Mouse (Mus musculus): ENCODE data around the gene Utp14b. TPM values are rescaled to one million over a fixed set of nuclear protein-coding genes. Genes with fewer than 3 reads are reported as not detected.

Utp14b gene
- 10 to 100 TPM; 14.1 to 16.4 TPM for total RNA-seq (2021)

DNA sequence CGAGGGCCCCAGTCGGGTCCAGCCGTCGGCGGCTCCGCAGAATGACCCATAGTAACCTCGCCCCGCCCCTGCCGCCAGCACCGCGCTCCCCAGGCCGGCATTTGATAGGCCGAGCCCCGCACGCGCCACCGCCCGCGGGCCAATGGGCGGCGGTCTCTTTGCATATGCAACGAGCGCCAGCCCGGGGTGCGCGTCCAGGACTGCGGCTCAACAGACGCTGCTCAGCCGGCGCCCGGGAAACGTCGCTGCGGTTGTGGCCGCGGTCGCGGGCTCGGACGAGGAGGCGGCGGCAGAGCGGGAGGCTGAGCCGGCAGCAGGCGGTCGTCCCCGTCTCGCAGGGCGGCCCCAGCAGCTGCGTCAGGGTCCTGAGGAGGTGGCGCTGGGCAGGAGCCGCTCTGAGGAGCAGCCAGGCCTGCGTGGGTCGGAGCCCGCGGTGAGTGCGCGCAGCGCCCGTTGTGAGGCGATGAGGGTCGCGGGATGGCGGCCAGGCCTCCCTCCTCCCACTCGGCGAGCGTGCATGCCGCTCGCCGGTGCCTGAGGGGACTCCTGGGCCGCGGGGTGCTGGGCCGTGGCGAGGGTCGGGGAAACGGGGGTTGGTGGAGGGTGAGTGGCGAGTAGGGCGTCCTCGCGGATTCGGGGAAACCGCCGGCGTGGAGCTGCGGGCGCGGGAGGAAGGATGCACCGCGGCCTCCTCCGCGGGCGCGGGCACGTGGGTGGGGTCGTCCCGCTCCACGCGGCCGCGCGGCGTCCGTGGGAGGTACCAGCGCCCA, at the start of gene Utp14b, which contains the start of gene Acsl3:
Gene Utp14b (plus strand): TSS at position 368 of the 770 bp plus-strand sequence.
Gene Acsl3 (plus strand): TSS at position 155 of the 770 bp plus-strand sequence.
- intact Hi-C loops (cut with DNase I) = no loop called here
- DNase-seq = peak; percentile 98

GRCm38 (mm10) chr1:78609134-78609907, 48.5 kb upstream of the Utp14b start:
- no peak for DNase-seq
- intact Hi-C loops (cut with DNase I) = no loop called here

DNA sequence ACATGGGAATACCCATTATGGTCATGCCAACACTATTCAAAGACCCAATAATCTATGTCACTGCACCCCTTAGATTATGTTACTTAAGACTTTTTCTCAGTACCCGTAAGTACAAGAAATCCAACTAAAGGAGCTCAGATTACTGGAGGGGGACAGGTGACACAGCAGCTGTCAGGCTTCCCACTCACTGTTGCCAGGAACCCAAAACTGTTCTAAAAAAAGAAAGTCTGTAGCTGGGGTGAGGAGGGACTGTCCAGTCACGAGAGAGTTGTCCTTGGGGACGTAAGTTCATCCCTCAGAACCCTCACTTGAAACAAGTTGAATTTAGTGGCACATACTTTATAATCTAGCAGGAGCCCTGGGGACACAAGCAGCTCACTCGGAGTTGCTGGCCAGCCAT, 46.8 kb upstream of the Utp14b start:
- no peak for DNase-seq
- intact Hi-C loops (cut with DNase I) = no loop called here

DNA sequence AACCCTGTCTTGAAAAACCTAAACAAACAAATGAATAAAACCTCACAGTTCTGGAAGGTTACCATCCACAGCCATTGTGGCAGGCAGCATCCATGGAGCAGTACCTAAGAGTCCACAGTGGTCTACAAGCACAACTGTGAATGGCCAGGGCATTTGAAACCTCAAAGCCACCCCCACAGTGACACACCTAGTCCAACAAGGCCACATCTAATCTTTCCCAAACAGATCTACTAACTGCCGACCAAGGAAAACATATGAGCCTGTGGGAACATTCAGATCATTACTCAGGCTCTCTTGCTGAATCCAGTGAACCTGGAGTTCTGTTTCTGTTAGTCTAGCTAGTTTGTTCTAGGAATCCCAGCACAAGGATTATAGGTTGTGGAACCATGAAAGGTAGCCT, 44.9 kb upstream of the Utp14b start:
- intact Hi-C loops (cut with DNase I) = no loop called here
- DNase-seq = no peak

DNA sequence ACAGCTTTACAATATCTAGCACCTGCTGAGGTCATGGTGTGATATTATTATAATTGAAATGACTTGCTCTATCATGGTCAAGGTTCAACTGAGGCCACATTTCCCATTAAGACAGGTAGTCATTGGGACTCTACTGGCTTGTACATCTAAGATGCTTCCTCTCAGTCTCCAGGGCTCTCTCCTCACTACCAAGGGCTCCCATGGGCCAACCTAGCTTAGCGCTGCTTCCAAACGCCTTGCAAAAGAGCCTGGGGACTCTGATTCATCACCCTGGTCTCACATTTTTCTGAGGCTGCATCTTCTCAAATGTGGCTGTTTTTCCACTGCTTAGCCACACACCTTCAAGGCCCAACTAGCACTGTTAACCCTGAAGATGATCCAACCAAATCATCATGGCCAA, 33.5 kb upstream of the Utp14b start:
- DNase-seq = no peak
- intact Hi-C loops (cut with DNase I) = no loop called here

- DNase-seq = no peak
- intact Hi-C loops (cut with DNase I) = no loop called here
Measured at GRCm38 (mm10) chr1:78634486-78634885, 23.4 kb upstream of the Utp14b start.

GRCm38 (mm10) chr1:78640871-78641270, 17.0 kb upstream of the Utp14b start:
- intact Hi-C loops (cut with DNase I) = no loop called here
- DNase-seq = no peak

DNA sequence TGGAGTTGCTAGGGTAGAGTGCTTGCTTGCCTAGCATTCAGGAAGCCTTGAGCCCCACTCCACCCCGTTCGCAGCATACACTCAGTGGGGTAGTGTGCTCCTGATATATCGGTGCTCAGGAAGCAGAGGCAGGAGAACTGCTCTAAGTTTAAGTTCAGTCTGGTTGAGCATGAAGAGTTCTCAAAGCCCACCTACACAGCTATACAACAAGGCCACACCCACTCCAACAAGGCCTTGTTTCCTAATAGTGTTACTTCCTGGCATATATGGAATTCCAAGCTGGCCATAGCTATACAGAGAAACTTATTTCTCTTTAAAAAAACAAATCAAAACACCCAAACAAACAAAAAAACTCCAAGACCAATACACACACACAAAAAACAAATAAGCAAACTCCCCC, 16.0 kb upstream of the Utp14b start:
- intact Hi-C loops (cut with DNase I) = no loop called here
- no peak for DNase-seq

DNA sequence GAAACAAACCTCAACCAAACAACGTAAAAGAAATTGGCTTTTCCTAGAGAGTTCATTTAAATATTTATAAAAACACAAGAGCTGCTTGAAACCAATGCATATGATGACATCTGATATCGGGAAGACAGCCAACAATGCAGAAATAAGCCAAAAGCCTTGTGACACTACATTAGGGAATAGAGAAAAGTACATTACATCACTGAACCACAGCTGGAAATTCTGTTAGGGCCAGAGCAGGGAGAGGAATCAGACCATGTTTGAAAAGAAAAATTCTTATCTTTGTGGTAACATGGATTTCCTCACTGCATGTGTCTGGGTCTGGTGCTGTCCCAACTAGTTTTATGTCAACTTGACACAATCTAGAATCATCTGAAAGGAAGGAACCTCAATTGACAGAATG, 15.6 kb upstream of the Utp14b start:
- no peak for DNase-seq
- intact Hi-C loops (cut with DNase I) = no loop called here

DNA sequence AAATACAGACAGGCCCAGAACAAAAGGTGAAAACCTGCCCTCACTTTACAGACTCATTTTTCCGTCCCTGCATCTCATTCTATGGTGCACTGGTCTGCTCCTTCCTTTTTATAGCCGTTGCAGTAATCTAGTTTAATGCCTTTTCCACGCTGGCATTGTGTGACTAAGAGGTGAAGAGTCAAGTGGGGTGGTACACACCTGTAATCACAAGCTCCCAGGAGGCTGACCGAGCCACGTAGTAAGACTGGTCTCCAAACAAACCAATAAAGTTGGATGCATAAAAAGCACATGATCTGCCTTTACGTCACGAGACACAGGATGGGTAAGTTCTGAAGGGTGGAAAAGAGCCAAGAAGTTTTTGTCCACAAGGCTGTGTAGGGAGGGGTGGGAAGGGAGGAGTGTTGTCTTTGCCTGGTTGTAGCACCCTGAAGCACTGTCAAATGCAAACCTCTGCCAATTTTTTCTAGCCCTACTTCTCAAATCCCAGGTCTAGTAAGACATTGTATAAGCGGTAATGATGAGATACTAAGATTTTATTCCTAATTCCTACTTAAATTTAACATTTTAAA, 10.4 kb upstream of the Utp14b start:
- intact Hi-C loops (cut with DNase I) = no loop called here

GRCm38 (mm10) chr1:78649269-78650061, 8.4 kb upstream of the Utp14b start:
- intact Hi-C loops (cut with DNase I) = no loop called here
- DNase-seq = no peak

More for the DNA sequence above, 10.4 kb upstream of the Utp14b start:
- DNase-seq = no peak

GRCm38 (mm10) chr1:78656472-78656871, 1.4 kb upstream of the Utp14b start:
- intact Hi-C loops (cut with DNase I) = no loop called here
- no peak for DNase-seq

DNA sequence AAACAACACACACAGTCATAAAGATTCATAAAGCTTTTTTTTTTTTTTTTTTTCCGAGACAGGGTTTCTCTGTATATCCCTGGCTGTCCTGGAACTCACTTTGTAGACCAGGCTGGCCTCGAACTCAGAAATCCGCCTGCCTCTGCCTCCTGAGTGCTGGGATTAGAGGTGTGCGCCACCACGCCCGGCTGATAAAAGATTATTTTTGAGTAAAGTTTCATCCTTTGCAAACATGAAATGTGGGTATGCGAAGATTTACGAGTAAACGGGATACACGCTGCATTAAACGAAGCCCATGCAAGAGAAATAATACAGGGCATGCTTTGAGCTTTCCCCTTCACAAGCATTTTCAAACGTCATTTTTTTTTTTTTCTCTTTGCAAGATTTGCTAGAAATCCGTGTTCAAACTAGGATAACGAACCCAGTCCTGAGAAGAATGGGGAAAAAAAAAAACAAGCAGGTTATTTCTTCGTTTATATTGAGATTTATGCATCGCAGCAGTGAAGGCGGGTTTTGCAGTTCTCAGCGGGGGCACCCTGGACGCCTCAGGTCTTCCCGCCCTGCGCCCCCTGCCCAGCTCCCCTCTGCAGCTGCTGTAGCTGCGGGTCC, 713 bp upstream of the Utp14b start:
- intact Hi-C loops (cut with DNase I) = no loop called here
- no peak for DNase-seq

- intact Hi-C loops (cut with DNase I) = no loop called here
- DNase-seq = no peak
Measured at GRCm38 (mm10) chr1:78658441-78659269, 817 bp downstream of the Utp14b start.

DNA sequence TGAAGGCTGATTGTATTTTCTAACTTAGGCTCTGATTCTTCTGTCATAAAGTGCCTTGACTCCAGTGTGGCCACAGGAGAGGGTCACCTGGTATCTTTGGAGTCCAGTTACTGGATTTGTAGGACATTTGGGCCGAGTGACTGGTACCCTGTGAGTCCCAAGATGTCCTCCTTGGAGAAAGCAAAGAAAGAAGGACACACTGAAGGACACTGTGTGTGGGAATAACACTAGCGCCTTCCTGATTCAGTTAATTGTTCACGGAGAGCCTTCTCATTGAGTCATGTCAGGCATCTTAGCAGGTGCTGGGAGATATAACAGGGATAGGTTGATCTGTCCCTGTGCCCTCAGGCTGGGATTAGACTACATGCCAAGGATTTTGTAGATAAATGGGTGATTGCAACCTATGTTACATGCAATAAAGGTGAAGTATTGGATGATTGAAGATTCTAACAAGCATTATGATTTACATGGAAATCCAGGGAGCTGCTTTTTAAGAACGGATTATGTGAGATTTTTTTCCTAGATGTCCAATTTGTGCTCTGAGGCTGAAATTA, 1.5 kb downstream of the Utp14b start:
- DNase-seq = no peak

GRCm38 (mm10) chr1:78664326-78664725, 6.5 kb downstream of the Utp14b start:
- intact Hi-C loops (cut with DNase I) = loop anchor here (10.0 kb wide), 1 partner anchor 130 kb away; no protein-coding TSS in a partner anchor

More for the DNA sequence above, 1.5 kb downstream of the Utp14b start:
- intact Hi-C loops (cut with DNase I) = no loop called here

GRCm38 (mm10) chr1:78665954-78666499, 8.2 kb downstream of the Utp14b start:
- DNase-seq = no peak

More at GRCm38 (mm10) chr1:78664326-78664725, 6.5 kb downstream of the Utp14b start:
- no peak for DNase-seq

DNA sequence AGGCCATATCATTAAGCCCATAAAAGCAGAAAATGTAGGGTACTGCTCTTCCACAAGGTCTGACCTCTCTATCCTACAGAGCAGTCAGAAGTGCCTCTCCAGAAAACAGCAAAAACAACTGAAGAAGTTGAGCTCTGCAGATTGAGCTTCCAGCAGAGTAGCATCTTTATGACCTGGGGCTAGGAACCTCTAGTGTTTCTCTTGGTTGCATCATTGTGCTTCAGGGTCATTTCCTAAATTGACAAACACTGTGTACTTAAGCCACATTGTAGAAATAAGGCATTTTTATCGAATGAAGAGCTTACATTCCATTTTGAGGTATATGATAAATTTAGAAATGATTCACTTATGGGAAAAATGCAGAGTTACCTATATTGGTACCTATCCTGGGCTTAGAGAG, 8.7 kb downstream of the Utp14b start:
- intact Hi-C loops (cut with DNase I) = loop anchor here (10.0 kb wide), 1 partner anchor 132 kb away; no protein-coding TSS in a partner anchor
- no peak for DNase-seq

More at GRCm38 (mm10) chr1:78665954-78666499, 8.2 kb downstream of the Utp14b start:
- intact Hi-C loops (cut with DNase I) = loop anchor here (10.0 kb wide), 1 partner anchor 131 kb away; no protein-coding TSS in a partner anchor

DNA sequence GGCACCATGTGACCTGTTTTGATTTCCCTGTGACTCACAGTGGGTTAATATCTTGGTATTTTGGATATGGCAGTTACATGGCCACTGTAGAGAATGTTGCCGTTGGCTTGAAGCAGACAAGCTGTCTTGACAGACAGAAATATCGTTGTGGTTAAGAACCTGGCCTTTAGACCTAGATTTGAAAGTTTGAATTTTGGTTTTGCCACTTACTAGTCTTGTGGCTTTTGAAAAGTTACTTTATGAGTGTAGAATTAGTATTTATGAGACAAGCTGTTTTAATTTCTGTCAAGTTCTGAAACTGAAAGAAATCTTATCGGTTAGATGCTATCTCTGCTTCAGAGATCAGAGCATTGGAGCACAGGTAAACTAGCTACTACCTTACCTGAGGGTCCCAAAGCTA, 24.5 kb downstream of the Utp14b start:
- intact Hi-C loops (cut with DNase I) = no loop called here
- no peak for DNase-seq

Data from left cerebral cortex, postnatal 4 days (tissue).